Mouse (Mus musculus): ENCODE data around the gene Klhl42. TPM values are rescaled to one million over a fixed set of nuclear protein-coding genes. Genes with fewer than 3 reads are reported as not detected.

The Klhl42 gene
- polyA plus RNA-seq, 1 experiment from 2014 or later = 8.6 TPM

DNA sequence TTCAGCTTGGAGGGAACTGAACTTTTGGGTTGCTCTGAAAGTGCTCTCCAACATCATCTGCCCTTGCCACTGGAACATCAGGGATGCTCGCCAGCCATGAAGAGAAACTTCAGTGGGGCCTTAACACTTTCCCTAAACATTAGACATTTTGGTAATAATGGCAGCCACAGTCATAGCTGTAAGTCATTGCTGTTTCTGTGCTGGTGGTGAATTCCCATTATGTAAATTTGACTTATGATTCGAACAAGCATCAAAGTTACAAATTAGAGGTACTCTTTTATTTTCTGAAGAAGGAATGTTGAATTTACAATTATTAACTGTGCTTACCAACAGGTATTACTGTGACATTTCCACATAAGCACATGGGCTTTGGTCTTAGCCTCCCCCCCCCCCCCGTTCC lies 27.0 kb downstream of the Klhl42 start:
- H3K9ac ChIP-seq (ENCODE audit: low read length) = no peak overlapping the region
- ATAC-seq (ENCODE audit: low FRiP score) = no peak
- H3K4me1 ChIP-seq (ENCODE audit: control insufficient read depth, insufficient read depth, low read length) = no peaks in the 10 kb centered on the region
- H3K4me3 ChIP-seq (ENCODE audit: low read depth, low read length) = no peak overlapping the region
- no peaks in the 10 kb centered on the region for H3K27me3 ChIP-seq (ENCODE audit: control insufficient read depth, insufficient read depth, low read length)
- DNase-seq (ENCODE audit: low spot score, missing footprints) = peak; percentile 60
- no peak overlapping the region for H3K4me2 ChIP-seq
- 87% methylated on average over 3 of the region's 3 CpGs for WGBS
- no peaks in the 10 kb centered on the region for H3K9me3 ChIP-seq (ENCODE audit: control insufficient read depth, low read length)
- H3K36me3 ChIP-seq (ENCODE audit: control insufficient read depth, insufficient read depth, low read length) = no peaks in the 10 kb centered on the region
- H3K27ac ChIP-seq (ENCODE audit: low read depth, low read length) = no peak overlapping the region

DNA sequence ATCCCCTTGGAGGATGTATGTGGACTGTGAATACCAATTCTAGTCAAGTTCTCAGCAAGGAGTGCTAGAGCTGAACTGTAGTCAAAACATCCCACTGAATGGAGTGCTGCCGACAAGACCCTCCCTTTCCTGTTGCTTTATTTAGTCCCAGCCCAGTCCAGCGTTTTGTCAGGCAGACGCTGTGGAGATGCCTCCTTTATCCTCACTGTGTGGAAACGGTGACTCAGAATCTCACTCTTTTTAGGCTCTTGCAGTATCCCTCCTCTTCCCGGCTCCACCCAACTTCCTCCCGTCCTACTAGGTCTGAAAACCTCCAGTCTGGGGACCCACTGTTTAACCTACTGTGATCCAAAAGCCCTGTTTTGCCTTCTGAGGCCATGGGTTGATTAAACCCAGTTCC lies 30.1 kb downstream of the Klhl42 start:
- Histone ChIP-seq H3K27me3 (ENCODE audit: control insufficient read depth, insufficient read depth, low read length) (no peaks in the 10 kb centered on the region), H3K36me3 (ENCODE audit: control insufficient read depth, insufficient read depth, low read length) (no peaks in the 10 kb centered on the region), H3K9me3 (ENCODE audit: control insufficient read depth, low read length) (no peaks in the 10 kb centered on the region), H3K9ac (ENCODE audit: low read length) (no peak overlapping the region), H3K4me1 (ENCODE audit: control insufficient read depth, insufficient read depth, low read length) (no peaks in the 10 kb centered on the region), H3K4me2 (no peak overlapping the region), H3K4me3 (ENCODE audit: low read depth, low read length) (no peak overlapping the region), H3K27ac (ENCODE audit: low read depth, low read length) (no peak overlapping the region)
- 65% methylated on average over 6 of the region's 6 CpGs for WGBS
- ATAC-seq (ENCODE audit: low FRiP score) = no peak
- DNase-seq (ENCODE audit: low spot score, missing footprints) = no peak

DNA sequence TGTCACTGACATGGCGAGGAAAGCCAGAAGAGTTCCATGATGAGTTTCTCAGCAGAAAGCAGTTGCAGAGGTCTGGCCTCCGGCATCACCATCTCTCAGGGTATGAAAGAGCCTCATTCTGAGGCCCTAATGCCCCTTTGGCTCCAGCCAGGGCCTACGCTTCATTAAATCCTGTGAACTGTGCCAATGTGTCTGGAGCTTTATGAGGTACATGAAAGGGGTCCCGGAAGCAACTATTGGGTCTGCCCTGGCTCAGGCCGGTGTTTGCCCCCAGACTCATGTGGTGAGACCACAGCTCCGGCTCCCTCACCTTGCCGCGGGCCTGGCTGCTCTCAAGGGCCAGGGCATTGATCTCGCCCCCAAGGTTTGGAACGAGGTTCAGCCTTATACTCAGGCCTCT lies 36.1 kb downstream of the Klhl42 start:
- Histone ChIP-seq H3K9ac (ENCODE audit: low read length) (no peak overlapping the region), H3K9me3 (ENCODE audit: control insufficient read depth, low read length) (no peaks in the 10 kb centered on the region), H3K27ac (ENCODE audit: low read depth, low read length) (no peak overlapping the region), H3K36me3 (ENCODE audit: control insufficient read depth, insufficient read depth, low read length) (no peaks in the 10 kb centered on the region), H3K27me3 (ENCODE audit: control insufficient read depth, insufficient read depth, low read length) (no peaks in the 10 kb centered on the region), H3K4me2 (no peak overlapping the region), H3K4me3 (ENCODE audit: low read depth, low read length) (no peak overlapping the region), H3K4me1 (ENCODE audit: control insufficient read depth, insufficient read depth, low read length) (no peaks in the 10 kb centered on the region)
- no peak for DNase-seq (ENCODE audit: low spot score, missing footprints)
- ATAC-seq (ENCODE audit: low FRiP score) = no peak
- WGBS = 92% methylated on average over 10 of the region's 10 CpGs

DNA sequence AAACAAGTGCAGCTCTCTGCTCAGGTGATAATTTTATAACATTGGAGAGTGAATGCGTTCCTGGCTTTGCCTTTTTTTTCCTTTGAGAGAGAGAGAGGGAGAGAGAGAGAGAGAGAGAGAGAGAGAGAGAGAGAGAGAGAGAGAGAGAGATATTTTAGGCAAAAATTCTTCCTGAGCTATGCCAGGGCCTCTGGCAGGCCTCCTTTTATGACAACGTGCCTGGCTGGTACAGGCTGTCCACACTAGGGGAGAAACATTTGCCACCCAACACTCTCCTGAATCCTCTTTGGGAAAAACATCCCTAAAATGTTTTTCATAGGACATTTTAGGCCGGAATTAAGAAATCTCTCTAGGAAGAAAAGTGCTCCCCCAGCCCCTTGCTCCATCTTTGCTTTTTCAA lies 47.1 kb downstream of the Klhl42 start:
- H3K36me3 ChIP-seq (ENCODE audit: control insufficient read depth, insufficient read depth, low read length) = no peaks in the 10 kb centered on the region
- no peak overlapping the region for H3K27ac ChIP-seq (ENCODE audit: low read depth, low read length)
- no peak for DNase-seq (ENCODE audit: low spot score, missing footprints)
- H3K4me1 ChIP-seq (ENCODE audit: control insufficient read depth, insufficient read depth, low read length) = no peaks in the 10 kb centered on the region
- H3K9ac ChIP-seq (ENCODE audit: low read length) = no peak overlapping the region
- H3K9me3 ChIP-seq (ENCODE audit: control insufficient read depth, low read length) = no peaks in the 10 kb centered on the region
- no peak overlapping the region for H3K4me2 ChIP-seq
- no peak for ATAC-seq (ENCODE audit: low FRiP score)
- H3K27me3 ChIP-seq (ENCODE audit: control insufficient read depth, insufficient read depth, low read length) = no peaks in the 10 kb centered on the region
- WGBS = 88% methylated on average over 3 of the region's 3 CpGs
- no peak overlapping the region for H3K4me3 ChIP-seq (ENCODE audit: low read depth, low read length)

DNA sequence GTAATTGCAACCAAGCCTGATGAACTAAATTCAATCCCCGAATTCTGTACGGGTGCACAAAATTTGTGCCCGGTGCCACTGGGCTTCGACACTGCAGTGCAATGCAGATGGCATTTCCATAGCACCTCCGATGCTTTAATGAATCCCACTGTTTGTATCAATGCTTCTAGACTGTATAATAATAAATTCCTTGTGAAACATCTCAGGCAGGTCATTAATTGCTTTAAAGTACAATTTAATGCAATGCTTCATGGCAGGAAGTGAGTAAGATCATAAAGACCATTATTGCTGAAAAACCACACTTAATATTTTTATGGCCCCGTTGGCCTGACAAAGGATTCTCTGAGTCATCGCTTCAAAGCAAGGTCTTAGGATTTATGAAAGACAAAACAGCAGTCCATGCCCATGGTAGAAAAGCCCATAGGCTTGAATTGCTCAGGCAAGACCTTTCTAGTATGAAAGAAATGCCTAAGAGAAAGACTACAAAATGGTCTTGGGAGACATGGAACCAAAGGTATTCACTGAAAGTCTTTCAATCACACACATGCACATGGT lies 49.5 kb downstream of the Klhl42 start:
- ATAC-seq (ENCODE audit: low FRiP score) = no peak
- H3K27ac ChIP-seq (ENCODE audit: low read depth, low read length) = no peak overlapping the region

DNA sequence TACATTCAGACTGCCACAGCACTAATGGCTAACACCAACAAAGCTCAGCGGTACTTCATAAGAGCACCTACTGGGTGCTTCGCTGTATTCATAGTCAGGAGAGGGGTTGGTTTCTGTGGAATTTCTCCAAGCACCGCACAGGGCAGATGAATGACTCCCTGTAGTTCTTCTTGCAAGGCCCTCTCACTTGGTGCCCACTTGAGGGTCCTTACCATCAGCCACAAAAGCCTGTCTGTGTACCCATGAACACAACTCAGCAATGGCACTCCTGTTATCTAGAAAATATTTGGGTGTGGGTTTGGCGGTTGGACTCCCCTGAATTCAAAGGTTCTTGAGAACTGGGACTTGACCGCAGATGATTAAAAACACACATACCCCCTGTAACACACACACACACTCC lies 53.5 kb downstream of the Klhl42 start:
- Histone ChIP-seq H3K4me1 (ENCODE audit: control insufficient read depth, insufficient read depth, low read length) (no peaks in the 10 kb centered on the region), H3K4me3 (ENCODE audit: low read depth, low read length) (no peak overlapping the region), H3K9me3 (ENCODE audit: control insufficient read depth, low read length) (no peaks in the 10 kb centered on the region), H3K27ac (ENCODE audit: low read depth, low read length) (no peak overlapping the region), H3K27me3 (ENCODE audit: control insufficient read depth, insufficient read depth, low read length) (no peaks in the 10 kb centered on the region), H3K4me2 (no peak overlapping the region), H3K36me3 (ENCODE audit: control insufficient read depth, insufficient read depth, low read length) (no peaks in the 10 kb centered on the region), H3K9ac (ENCODE audit: low read length) (no peak overlapping the region)
- ATAC-seq (ENCODE audit: low FRiP score) = no peak
- WGBS = 84% methylated on average over 5 of the region's 5 CpGs
- DNase-seq (ENCODE audit: low spot score, missing footprints) = no peak

More for the DNA sequence above, 49.5 kb downstream of the Klhl42 start:
- Histone ChIP-seq H3K9me3 (ENCODE audit: control insufficient read depth, low read length) (no peaks in the 10 kb centered on the region), H3K4me1 (ENCODE audit: control insufficient read depth, insufficient read depth, low read length) (no peaks in the 10 kb centered on the region), H3K9ac (ENCODE audit: low read length) (no peak overlapping the region), H3K4me2 (no peak overlapping the region), H3K27me3 (ENCODE audit: control insufficient read depth, insufficient read depth, low read length) (no peaks in the 10 kb centered on the region), H3K4me3 (ENCODE audit: low read depth, low read length) (no peak overlapping the region), H3K36me3 (ENCODE audit: control insufficient read depth, insufficient read depth, low read length) (no peaks in the 10 kb centered on the region)
- 94% methylated on average over 7 of the region's 7 CpGs for WGBS
- DNase-seq (ENCODE audit: low spot score, missing footprints) = no peak

DNA sequence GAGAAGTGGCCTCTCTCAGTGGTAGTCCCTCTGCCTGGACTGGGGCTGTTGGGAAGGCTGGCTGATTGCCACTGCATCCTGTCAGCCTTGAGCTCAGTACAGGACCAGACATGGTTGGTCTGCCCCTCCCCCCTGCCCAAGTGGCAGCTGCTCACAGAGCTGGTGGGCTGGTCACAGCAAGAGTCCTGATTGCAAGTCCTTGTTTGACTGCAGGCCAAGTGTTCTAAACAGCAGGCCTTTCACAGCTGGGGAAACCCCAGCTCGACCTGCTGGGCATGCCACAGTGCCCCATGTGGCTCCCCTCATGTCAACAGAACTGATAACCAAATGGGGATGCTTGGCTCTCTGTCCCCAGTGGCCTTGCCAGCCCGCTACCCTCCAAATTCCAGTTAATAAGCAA lies 54.1 kb downstream of the Klhl42 start:
- ATAC-seq (ENCODE audit: low FRiP score) (peak; percentile 68), DNase-seq (ENCODE audit: low spot score, missing footprints) (peak; percentile 83)
- Histone ChIP-seq H3K27ac (ENCODE audit: low read depth, low read length) (no peak overlapping the region), H3K4me2 (no peak overlapping the region), H3K4me3 (ENCODE audit: low read depth, low read length) (no peak overlapping the region), H3K4me1 (ENCODE audit: control insufficient read depth, insufficient read depth, low read length) (no peaks in the 10 kb centered on the region), H3K9ac (ENCODE audit: low read length) (no peak overlapping the region), H3K27me3 (ENCODE audit: control insufficient read depth, insufficient read depth, low read length) (no peaks in the 10 kb centered on the region), H3K36me3 (ENCODE audit: control insufficient read depth, insufficient read depth, low read length) (no peaks in the 10 kb centered on the region), H3K9me3 (ENCODE audit: control insufficient read depth, low read length) (no peaks in the 10 kb centered on the region)
- WGBS = 30% methylated on average over 2 of the region's 2 CpGs

GRCm38 (mm10) chr6:147145753-147146152 lies 54.6 kb downstream of the Klhl42 start:
- H3K9ac ChIP-seq (ENCODE audit: low read length) = no peak overlapping the region
- ATAC-seq (ENCODE audit: low FRiP score) (no peak), DNase-seq (ENCODE audit: low spot score, missing footprints) (no peak)
- no peak overlapping the region for H3K4me3 ChIP-seq (ENCODE audit: low read depth, low read length)
- H3K27ac ChIP-seq (ENCODE audit: low read depth, low read length) = no peak overlapping the region
- H3K27me3 ChIP-seq (ENCODE audit: control insufficient read depth, insufficient read depth, low read length) = no peaks in the 10 kb centered on the region
- no peak overlapping the region for H3K4me2 ChIP-seq
- 61% methylated on average over 10 of the region's 10 CpGs for WGBS
- no peaks in the 10 kb centered on the region for H3K9me3 ChIP-seq (ENCODE audit: control insufficient read depth, low read length)
- H3K4me1 ChIP-seq (ENCODE audit: control insufficient read depth, insufficient read depth, low read length) = no peaks in the 10 kb centered on the region
- no peaks in the 10 kb centered on the region for H3K36me3 ChIP-seq (ENCODE audit: control insufficient read depth, insufficient read depth, low read length)

- 90% methylated on average over 6 of the region's 6 CpGs for WGBS
Measured at GRCm38 (mm10) chr6:147151069-147151468, 59.9 kb downstream of the Klhl42 start.

GRCm38 (mm10) chr6:147151839-147152238 lies 60.7 kb downstream of the Klhl42 start:
- Histone ChIP-seq H3K9me3 (ENCODE audit: control insufficient read depth, low read length) (no peaks in the 10 kb centered on the region), H3K9ac (ENCODE audit: low read length) (no peak overlapping the region), H3K27ac (ENCODE audit: low read depth, low read length) (no peak overlapping the region), H3K4me1 (ENCODE audit: control insufficient read depth, insufficient read depth, low read length) (no peaks in the 10 kb centered on the region), H3K36me3 (ENCODE audit: control insufficient read depth, insufficient read depth, low read length) (no peaks in the 10 kb centered on the region), H3K4me2 (no peak overlapping the region), H3K27me3 (ENCODE audit: control insufficient read depth, insufficient read depth, low read length) (no peaks in the 10 kb centered on the region), H3K4me3 (ENCODE audit: low read depth, low read length) (no peak overlapping the region)
- ATAC-seq (ENCODE audit: low FRiP score) (no peak), DNase-seq (ENCODE audit: low spot score, missing footprints) (no peak)

More at GRCm38 (mm10) chr6:147151069-147151468, 59.9 kb downstream of the Klhl42 start:
- Histone ChIP-seq H3K4me1 (ENCODE audit: control insufficient read depth, insufficient read depth, low read length) (no peaks in the 10 kb centered on the region), H3K27me3 (ENCODE audit: control insufficient read depth, insufficient read depth, low read length) (no peaks in the 10 kb centered on the region), H3K4me3 (ENCODE audit: low read depth, low read length) (no peak overlapping the region), H3K4me2 (no peak overlapping the region), H3K27ac (ENCODE audit: low read depth, low read length) (no peak overlapping the region), H3K9me3 (ENCODE audit: control insufficient read depth, low read length) (no peaks in the 10 kb centered on the region), H3K36me3 (ENCODE audit: control insufficient read depth, insufficient read depth, low read length) (no peaks in the 10 kb centered on the region), H3K9ac (ENCODE audit: low read length) (no peak overlapping the region)
- no peak for DNase-seq (ENCODE audit: low spot score, missing footprints)
- no peak for ATAC-seq (ENCODE audit: low FRiP score)
